Mouse (Mus musculus): ENCODE data around the gene Olfr1362. TPM values are rescaled to one million over a fixed set of nuclear protein-coding genes. Genes with fewer than 3 reads are reported as not detected.

Gene Olfr1362
- total RNA-seq (2021) = not detected
- long read RNA-seq, experiment 1 = 0 reads
- long read RNA-seq, experiment 2 = 0 reads

DNA sequence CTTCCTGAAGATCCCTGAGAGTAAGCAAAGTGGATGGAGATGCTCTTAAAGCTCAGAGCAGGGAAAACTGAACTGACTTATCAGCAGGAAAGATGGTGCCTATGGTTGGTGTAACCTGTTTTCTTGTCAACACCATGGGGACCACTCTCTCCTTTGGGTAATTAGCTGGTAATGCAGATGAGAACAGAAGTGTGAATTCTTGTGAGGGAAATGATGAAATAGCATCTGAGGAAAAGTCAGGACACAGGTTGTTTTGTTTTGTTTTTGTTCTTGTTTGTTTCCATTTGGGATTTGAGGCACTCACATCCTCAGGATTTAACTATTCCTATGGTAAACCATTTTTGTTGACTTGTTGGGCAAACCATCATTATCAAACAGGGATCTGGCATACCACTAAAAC is at the start of gene Olfr1362:
Olfr1362 (minus strand) TSS at position 101 of the 400 bp plus-strand sequence.
- H3K4me3 ChIP-seq = no peak within 1 kb of the TSS
- no peak within 1 kb of the TSS for H3K27ac ChIP-seq
- no peak for TF ChIP-seq CTCF (IDR thresholded peaks at IDR 0.05)
- DNase-seq (ENCODE audit: extremely low spot score in 1 of 2, low spot score in 2 of 2) = no peak
- intact Hi-C loops (cut with DNase I) = no loop called here

- Histone ChIP-seq H3K27ac (no peak within 1 kb of the TSS), H3K4me3 (no peak within 1 kb of the TSS)
- intact Hi-C loops (cut with DNase I) = no loop called here
- DNase-seq (ENCODE audit: extremely low spot score in 1 of 2, low spot score in 2 of 2) = no peak
- no peak for TF ChIP-seq CTCF (IDR thresholded peaks at IDR 0.05)
These were observed 49.5 kb upstream of the Olfr1362 start, which contains the start of gene Olfr1361 for GRCm38 (mm10) chr13:21663286-21663685. Gene Olfr1361 (minus strand): TSS chr13:21663386.

- no peak within 1 kb of the TSS for H3K4me3 ChIP-seq
- H3K27ac ChIP-seq = no peak within 1 kb of the TSS
- no peak for DNase-seq (ENCODE audit: extremely low spot score in 1 of 2, low spot score in 2 of 2)
- intact Hi-C loops (cut with DNase I) = no loop called here
- no peak for TF ChIP-seq CTCF (IDR thresholded peaks at IDR 0.05)
These were observed 28.6 kb upstream of the Olfr1362 start, which contains the start of gene Olfr11 for GRCm38 (mm10) chr13:21642418-21642817. Gene Olfr11 (minus strand): TSS chr13:21642518.

GRCm38 (mm10) chr13:21591618-21592017 is 22.2 kb downstream of the Olfr1362 start:
- Histone ChIP-seq H3K4me3 (no peak overlapping the region), H3K27ac (no peak overlapping the region)
- intact Hi-C loops (cut with DNase I) = no loop called here
- no peak for DNase-seq (ENCODE audit: extremely low spot score in 1 of 2, low spot score in 2 of 2)
- no peak for TF ChIP-seq CTCF (IDR thresholded peaks at IDR 0.05)

DNA sequence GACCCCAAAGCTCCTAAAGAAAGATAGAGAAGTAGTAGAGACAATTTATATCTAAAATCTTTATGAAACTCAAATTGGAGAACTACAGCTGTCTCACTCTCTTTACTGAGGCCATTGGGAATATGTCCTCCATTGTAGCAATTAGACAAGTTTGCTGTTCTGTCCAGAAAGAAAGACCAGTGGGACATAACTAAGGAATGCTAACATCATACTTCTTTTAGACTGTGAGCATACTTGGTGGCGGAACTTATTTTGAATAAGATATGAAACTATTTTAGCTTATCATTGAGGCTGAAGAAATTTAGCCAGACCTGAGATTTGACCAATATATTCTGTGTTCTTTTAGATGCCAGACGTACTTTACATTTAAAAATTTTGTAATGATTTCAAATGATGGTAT is 32.2 kb downstream of the Olfr1362 start, which contains the start of gene Olfr1364:
Olfr1364 (minus strand) TSS at position 101 of the 400 bp plus-strand sequence.
- intact Hi-C loops (cut with DNase I) = no loop called here
- H3K4me3 ChIP-seq = no peak within 1 kb of the TSS
- H3K27ac ChIP-seq = no peak within 1 kb of the TSS
- no peak for TF ChIP-seq CTCF (IDR thresholded peaks at IDR 0.05)
- no peak for DNase-seq (ENCODE audit: extremely low spot score in 1 of 2, low spot score in 2 of 2)

Other genes starting within 250 kb of the Olfr1362 start
- gene Zkscan3, start 211.3 kb downstream of the Olfr1362 start, total RNA-seq (2021) = 10 to 100 TPM; 39.0 to 44.4 TPM
- 1 to 10 TPM; 1.3 to 1.7 TPM for gene Pgbd1, start 173.0 kb downstream of the Olfr1362 start, total RNA-seq (2021)
- gene Zscan26, start 160.3 kb downstream of the Olfr1362 start, total RNA-seq (2021) = 10 to 100 TPM; 56.7 to 57.3 TPM
- gene Nkapl, start 145.5 kb downstream of the Olfr1362 start, total RNA-seq (2021) = under 1 TPM; 0.40 to 0.77 TPM
- gene Zkscan4, start 135.1 kb downstream of the Olfr1362 start, total RNA-seq (2021) = 1 to 10 TPM; 4.4 to 6.8 TPM
- gene Gm10065, start 134.6 kb downstream of the Olfr1362 start, total RNA-seq (2021) = not detected
- 10 to 100 TPM; 21.9 to 22.8 TPM for gene AK157302, start 118.8 kb downstream of the Olfr1362 start, total RNA-seq (2021)
- 10 to 100 TPM; 51.7 to 53.8 TPM for gene Gm11273, start 112.6 kb downstream of the Olfr1362 start, total RNA-seq (2021)
- gene Zkscan8, start 82.9 kb downstream of the Olfr1362 start, total RNA-seq (2021) = 10 to 100 TPM; 14.4 to 19.0 TPM
- not detected for gene Olfr1366, start 71.2 kb downstream of the Olfr1362 start, total RNA-seq (2021)
- not detected for gene Olfr1535, start 54.1 kb downstream of the Olfr1362 start, total RNA-seq (2021)
- gene Olfr1364, start 32.3 kb downstream of the Olfr1362 start, total RNA-seq (2021) = not detected
- not detected for gene Olfr11, start 28.5 kb upstream of the Olfr1362 start, total RNA-seq (2021)
- gene Olfr1361, start 49.4 kb upstream of the Olfr1362 start, total RNA-seq (2021) = not detected
- not detected for gene Olfr1360, start 63.4 kb upstream of the Olfr1362 start, total RNA-seq (2021)
- not detected for gene Olfr1359, start 84.1 kb upstream of the Olfr1362 start, total RNA-seq (2021)
- gene Hist1h2bl, start 102.1 kb upstream of the Olfr1362 start, total RNA-seq (2021) = 10 to 100 TPM; 23.7 to 28.5 TPM
- gene Hist1h2ai, start 102.4 kb upstream of the Olfr1362 start, total RNA-seq (2021) = 10 to 100 TPM; 25.4 to 32.6 TPM
- 10 to 100 TPM; 54.6 to 74.2 TPM for gene Hist1h3h, start 103.6 kb upstream of the Olfr1362 start, total RNA-seq (2021)
- 1 to 10 TPM; 4.8 to 5.4 TPM for gene Hist1h2bm, start 108.0 kb upstream of the Olfr1362 start, total RNA-seq (2021)
- gene Hist1h4j, start 121.0 kb upstream of the Olfr1362 start, total RNA-seq (2021) = 10 to 100 TPM; 13.9 to 19.4 TPM
- gene Hist1h4k, start 136.5 kb upstream of the Olfr1362 start, total RNA-seq (2021) = 100 to 1,000 TPM; 316 to 377 TPM
- gene Hist1h2ak, start 139.8 kb upstream of the Olfr1362 start, total RNA-seq (2021) = 10 to 100 TPM; 13.2 to 13.5 TPM
- 1 to 10 TPM; 8.3 TPM for gene Hist1h2bn, start 140.1 kb upstream of the Olfr1362 start, total RNA-seq (2021)
- 1 to 10 TPM; 6.7 to 8.3 TPM for gene Hist1h1b, start 166.6 kb upstream of the Olfr1362 start, total RNA-seq (2021)
- 10 to 100 TPM; 49.9 to 62.3 TPM for gene Hist1h3i, start 169.3 kb upstream of the Olfr1362 start, total RNA-seq (2021)
- gene Hist1h2an, start 173.2 kb upstream of the Olfr1362 start, total RNA-seq (2021) = 1 to 10 TPM in 1 of 2 experiments, not detected in 1; 2.7 TPM
- 1 to 10 TPM; 1.3 to 5.5 TPM for gene Hist1h2bp, start 173.4 kb upstream of the Olfr1362 start, total RNA-seq (2021)
- gene Hist1h2bq, start 196.2 kb upstream of the Olfr1362 start, total RNA-seq (2021) = 10 to 100 TPM; 27.3 to 38.5 TPM
- gene Hist1h2ao, start 196.4 kb upstream of the Olfr1362 start, total RNA-seq (2021) = 10 to 100 TPM; 11.2 to 25.1 TPM
- gene Hist1h4m, start 197.7 kb upstream of the Olfr1362 start, total RNA-seq (2021) = 100 to 1,000 TPM; 200 to 276 TPM
- 10 to 100 TPM; 18.7 to 21.6 TPM for gene Hist1h4n, start 218.2 kb upstream of the Olfr1362 start, total RNA-seq (2021)
- gene Hist1h2ap, start 219.5 kb upstream of the Olfr1362 start, total RNA-seq (2021) = 10 to 100 TPM; 11.2 to 16.1 TPM
- gene Hist1h2br, start 219.7 kb upstream of the Olfr1362 start, total RNA-seq (2021) = 10 to 100 TPM; 27.0 to 39.1 TPM